Mouse (Mus musculus) CH12.LX (cell line): ENCODE results near the gene Sgtb. TPM values are rescaled to one million over a fixed set of nuclear protein-coding genes. Genes with fewer than 3 reads are reported as not detected.

Source experiments
- DNase-seq: peaks from one replicate; pipeline ENCODE4 v3.0.0-alpha.2; 2013; ENCODE audit errors: extremely low read depth
- H3K27ac ChIP-seq: 2 replicates; pipeline ENCODE4 v1.5.1; 2012; ENCODE audit warnings: low read depth, mild to moderate bottlenecking, control low read depth, moderate library complexity; ENCODE audit not compliant: insufficient read depth
- H3K27me3 ChIP-seq: replicated peaks from 2 replicates; pipeline ENCODE3; 2012; ENCODE audit warnings: inconsistent platforms
- H3K36me3 ChIP-seq, 2 experiments: replicated peaks in 1 of 2; 2 replicates each; pipeline versions ENCODE3 to v1.6.1; 2012; ENCODE audit warnings: inconsistent platforms in 1 of 2, low read length in 1 of 2, mild to moderate bottlenecking in 1 of 2, mixed read lengths in 1 of 2, moderate library complexity in 1 of 2; ENCODE audit not compliant: control insufficient read depth in 1 of 2, insufficient read depth in 1 of 2
- H3K4me1 ChIP-seq, 2 experiments: 2 replicates each; pipeline ENCODE4 v1.6.1; 2012; ENCODE audit warnings: inconsistent platforms in 1 of 2, moderate library complexity in 1 of 2; ENCODE audit not compliant: insufficient read depth in 2 of 2, control insufficient read depth in 1 of 2
- H3K4me2 ChIP-seq: 2 replicates; pipeline ENCODE4 v1.6.1; 2012; ENCODE audit warnings: low read depth, mild to moderate bottlenecking, control low read depth; ENCODE audit not compliant: poor library complexity, insufficient read depth, severe bottlenecking
- H3K4me3 ChIP-seq, 3 experiments: fragments of 150-350 bp in 1 of 3; sonication (generic) in 1 of 3; replicated peaks in 1 of 3; 2 replicates each; pipeline versions ENCODE3 to v1.5.1; 2011 to 2012; ENCODE audit warnings: low read depth in 2 of 3, low read length in 2 of 3, mild to moderate bottlenecking in 2 of 3, moderate library complexity in 2 of 3, control low read depth in 1 of 3, improper control_type of control experiment in 1 of 3, inconsistent platforms in 1 of 3, mixed read lengths in 1 of 3; ENCODE audit not compliant: poor library complexity in 1 of 3
- H3K79me2 ChIP-seq: replicated peaks from 2 replicates; pipeline ENCODE4 v1.6.1; 2012; ENCODE audit warnings: mild to moderate bottlenecking, moderate library complexity; ENCODE audit not compliant: control insufficient read depth, poor library complexity, insufficient read depth, severe bottlenecking; ENCODE audit errors: extremely low read depth
- H3K9ac ChIP-seq: 2 replicates; pipeline ENCODE4 v1.6.1; 2012; ENCODE audit warnings: low read depth, mild to moderate bottlenecking, control low read depth, moderate library complexity; ENCODE audit not compliant: insufficient read depth
- H3K9me3 ChIP-seq: replicated peaks from 2 replicates; pipeline ENCODE3; 2012; ENCODE audit warnings: low read length, inconsistent platforms, mixed read lengths
- CHD1 ChIP-seq: IDR thresholded peaks from 2 replicates; pipeline ENCODE4 v1.6.1; 2012; ENCODE audit warnings: low read depth, low read length, improper control_type of control experiment, inconsistent platforms
- CHD2 ChIP-seq: IDR thresholded peaks from 2 replicates; pipeline ENCODE4 v1.6.1; 2011; ENCODE audit warnings: low read length, improper control_type of control experiment
- ELF1 ChIP-seq: IDR thresholded peaks from 2 replicates; pipeline ENCODE4 v1.6.1; 2014; ENCODE audit warnings: low read depth, mild to moderate bottlenecking, inconsistent platforms, low read length, improper control_type of control experiment
- GABPA ChIP-seq: IDR thresholded peaks from 2 replicates; pipeline ENCODE4 v1.6.1; 2012; ENCODE audit warnings: low read depth, low read length, improper control_type of control experiment, inconsistent platforms; ENCODE audit not compliant: insufficient replicate concordance
- JUN ChIP-seq: IDR thresholded peaks from 2 replicates; pipeline ENCODE4 v1.6.1; 2011; ENCODE audit warnings: low read depth, mild to moderate bottlenecking, low read length, improper control_type of control experiment, moderate library complexity; ENCODE audit not compliant: insufficient read depth
- MAFK ChIP-seq: IDR thresholded peaks from 2 replicates; pipeline ENCODE4 v1.6.1; 2011; ENCODE audit warnings: low read length, improper control_type of control experiment; ENCODE audit not compliant: insufficient replicate concordance
- MAX ChIP-seq: IDR thresholded peaks from 2 replicates; pipeline ENCODE4 v1.6.1; 2011; ENCODE audit warnings: low read length, improper control_type of control experiment
- MAZ ChIP-seq: IDR thresholded peaks from 2 replicates; pipeline ENCODE4 v1.6.1; 2012; ENCODE audit warnings: low read depth, mild to moderate bottlenecking, inconsistent platforms, low read length, improper control_type of control experiment, moderate library complexity
- MEF2A ChIP-seq: IDR thresholded peaks from 2 replicates; pipeline ENCODE4 v1.6.1; 2014; ENCODE audit warnings: low read depth, mild to moderate bottlenecking, inconsistent platforms, low read length, improper control_type of control experiment, borderline replicate concordance
- MXI1 ChIP-seq: IDR thresholded peaks from 2 replicates; pipeline ENCODE4 v1.6.1; 2011; ENCODE audit warnings: mild to moderate bottlenecking, low read depth, low read length, improper control_type of control experiment
- MYC ChIP-seq: IDR thresholded peaks from 2 replicates; pipeline ENCODE4 v1.6.1; 2011; ENCODE audit warnings: low read depth, mild to moderate bottlenecking, improper control_type of control experiment, low read length
- NELFE ChIP-seq: IDR thresholded peaks from 2 replicates; pipeline ENCODE4 v1.6.1; 2011; ENCODE audit warnings: low read depth, low read length, improper control_type of control experiment
- NRF1 ChIP-seq: IDR thresholded peaks from 2 replicates; pipeline ENCODE4 v1.6.1; 2014; ENCODE audit warnings: low read depth, mild to moderate bottlenecking, inconsistent platforms, low read length, improper control_type of control experiment, moderate library complexity
- POLR2A ChIP-seq: IDR thresholded peaks from 2 replicates; pipeline ENCODE4 v1.6.1; 2011; ENCODE audit warnings: low read depth, mild to moderate bottlenecking, improper control_type of control experiment, low read length
- RAD21 ChIP-seq: IDR thresholded peaks from 2 replicates; pipeline ENCODE4 v1.6.1; 2011; ENCODE audit warnings: low read depth, mild to moderate bottlenecking, low read length, improper control_type of control experiment, moderate library complexity
- RCOR1 ChIP-seq: conservative IDR thresholded peaks from 2 replicates; pipeline ENCODE4 v1.6.1; 2012; ENCODE audit warnings: low read depth, mild to moderate bottlenecking, inconsistent platforms, low read length, improper control_type of control experiment
- SIN3A ChIP-seq: IDR thresholded peaks from 2 replicates; pipeline ENCODE4 v1.6.1; 2012; ENCODE audit warnings: low read length, improper control_type of control experiment, inconsistent platforms
- TBP ChIP-seq: conservative IDR thresholded peaks from 2 replicates; pipeline ENCODE4 v1.6.1; 2011; ENCODE audit warnings: low read depth, low read length, improper control_type of control experiment
- ZKSCAN1 ChIP-seq: IDR thresholded peaks from 2 replicates; pipeline ENCODE4 v1.6.1; 2012; ENCODE audit warnings: low read depth, inconsistent platforms, low read length, improper control_type of control experiment, borderline replicate concordance
- ZMIZ1 ChIP-seq: IDR thresholded peaks from 2 replicates; pipeline ENCODE4 v1.6.1; 2012; ENCODE audit warnings: low read depth, mild to moderate bottlenecking, inconsistent platforms, low read length, improper control_type of control experiment
- ZNF384 ChIP-seq: IDR thresholded peaks from 2 replicates; pipeline ENCODE4 v1.6.1; 2012; ENCODE audit warnings: low read depth, low read length, improper control_type of control experiment, inconsistent platforms
- dilution Hi-C: fragments of 300-500 bp; cut with MboI; formaldehyde crosslinking; loops from 2 replicates; pipeline ENCODE4 v1.14.3; 2020; ENCODE audit warnings: low sequenced_read_pairs; ENCODE audit not compliant: extremely low pct_unique_long_range_greater_than_20kb, extremely low pct_ligation_motif_present
- in situ Hi-C: fragments of 300-500 bp; cut with MboI; formaldehyde crosslinking; loops from 3 replicates; pipeline ENCODE4 v1.14.3; 2019; ENCODE audit warnings: low sequenced_read_pairs, low pct_ligation_motif_present, low pct_unique_long_range_greater_than_20kb, mixed read lengths
- polyA plus RNA-seq: library from polyadenylated mRNA; unstranded; fragments of >175 nt; gene quantifications from 2 replicates; pipeline ENCODE4 v1.2.1, GENCODE M21; 2012; ENCODE audit warnings: low read depth; ENCODE audit not compliant: insufficient read length
- total RNA-seq, 2 experiments: library from RNA; depleted of rRNA; stranded (reverse); fragments of 300-350 nt in 1 of 2; fragments of >200 nt in 1 of 2; gene quantifications; 2 replicates each; pipeline ENCODE4 v1.2.3; 2012 to 2014

The Sgtb gene
- total and polyA plus RNA-seq, 3 experiments: 3.1 to 5.0 (median 3.5) TPM

DNA sequence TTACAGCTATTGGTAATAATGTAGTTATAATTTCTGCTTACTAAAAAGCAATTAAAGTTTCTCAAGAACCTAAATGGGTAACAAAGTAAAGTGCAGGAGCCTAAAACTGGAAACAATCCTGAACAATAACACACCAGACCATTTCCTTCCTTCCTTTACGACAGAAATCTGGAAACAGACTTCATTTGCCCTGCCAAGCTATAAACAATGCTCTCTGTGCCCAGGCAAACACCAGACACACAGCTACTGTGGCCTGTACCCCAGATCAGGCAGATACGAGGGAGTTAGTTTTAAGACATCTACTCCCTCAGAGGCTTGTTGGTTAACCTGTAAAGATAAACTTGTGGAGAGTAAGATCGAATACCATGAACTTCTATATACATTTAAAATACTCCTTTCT is 38.8 kb upstream of the Sgtb start:
- Histone ChIP-seq H3K4me2 (no peak overlapping the region), H3K36me3 (peaks cover 45 to 81% of the 10 kb centered on the region in 2 experiments), H3K4me3 (no peak overlapping the region), H3K4me1 (no peaks in the 10 kb centered on the region; a peak in 1 of 4 replicates), H3K9me3 (no peaks in the 10 kb centered on the region), H3K27me3 (no peaks in the 10 kb centered on the region), H3K27ac (no peak overlapping the region), H3K9ac (no peak overlapping the region), H3K79me2 (no peaks in the 10 kb centered on the region)
- DNase-seq: no peak
- dilution Hi-C loops (no loop called here), in situ Hi-C loops (no loop called here)
- no peak for TF ChIP-seq JUN
- no peak for TF ChIP-seq CHD2
- no peak for TF ChIP-seq MAFK
- TF ChIP-seq NELFE: no peak
- TF ChIP-seq RCOR1: no peak
- TF ChIP-seq MYC: no peak
- no peak for TF ChIP-seq RAD21
- TF ChIP-seq TBP: no peak
- no peak for TF ChIP-seq SIN3A
- no peak for TF ChIP-seq ZNF384
- no peak for TF ChIP-seq CHD1
- no peak for TF ChIP-seq MAZ
- no peak for TF ChIP-seq POLR2A

DNA sequence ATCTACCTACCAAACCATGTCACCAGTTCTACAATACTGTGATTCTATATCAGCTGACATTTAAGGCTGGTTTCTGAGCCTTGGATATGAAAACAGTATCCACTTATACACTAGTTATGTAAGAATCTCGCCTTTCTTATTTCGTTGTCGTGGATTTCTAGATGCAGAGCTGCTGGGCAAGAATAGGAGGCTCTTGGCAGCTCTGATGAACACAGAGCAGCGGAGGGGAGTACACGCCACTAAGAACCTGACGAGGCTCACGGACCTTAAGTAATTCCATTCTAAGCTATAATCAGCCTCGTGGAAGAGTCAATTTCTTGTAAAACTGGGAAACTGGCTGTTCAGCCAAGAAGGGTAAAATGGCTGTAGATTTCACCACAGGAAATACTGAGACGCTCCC is 37.2 kb upstream of the Sgtb start:
- no peak for TF ChIP-seq CHD2
- no peak for TF ChIP-seq ELF1
- no peak for TF ChIP-seq MEF2A
- TF ChIP-seq SIN3A: no peak
- no peak for TF ChIP-seq NRF1
- no peak for TF ChIP-seq GABPA
- TF ChIP-seq MXI1: no peak
- TF ChIP-seq NELFE: no peak
- TF ChIP-seq ZMIZ1: no peak
- no peak for TF ChIP-seq MAX
- no peak for TF ChIP-seq RCOR1
- no peak for TF ChIP-seq CHD1
- TF ChIP-seq ZKSCAN1: no peak

More for the DNA sequence above, 37.2 kb upstream of the Sgtb start:
- Histone ChIP-seq H3K79me2 (no peaks in the 10 kb centered on the region), H3K4me2 (no peak overlapping the region), H3K27ac (no peak overlapping the region), H3K4me3 (no peak overlapping the region), H3K36me3 (peaks cover 42 to 80% of the 10 kb centered on the region in 2 experiments), H3K4me1 (peaks cover 0 to 9% of the 10 kb centered on the region in 2 experiments; a peak in 2 of 4 replicates), H3K27me3 (no peaks in the 10 kb centered on the region), H3K9me3 (no peaks in the 10 kb centered on the region), H3K9ac (no peak overlapping the region)
- dilution Hi-C loops: no loop called here
- DNase-seq: no peak
- in situ Hi-C loops: no loop called here
